Mouse (Mus musculus) CH12.LX (cell line): ENCODE data around the gene Fam160a2. TPM values are rescaled to one million over a fixed set of nuclear protein-coding genes. Genes with fewer than 3 reads are reported as not detected.

ENCODE experiments used
- DNase-seq: peaks from one replicate; pipeline ENCODE4 v3.0.0-alpha.2; 2013; ENCODE audit errors: extremely low read depth
- H3K27ac ChIP-seq: 2 replicates; pipeline ENCODE4 v1.5.1; 2012; ENCODE audit warnings: low read depth, mild to moderate bottlenecking, control low read depth, moderate library complexity; ENCODE audit not compliant: insufficient read depth
- H3K27me3 ChIP-seq: replicated peaks from 2 replicates; pipeline ENCODE3; 2012; ENCODE audit warnings: inconsistent platforms
- H3K36me3 ChIP-seq, 2 experiments: replicated peaks in 1 of 2; 2 replicates each; pipeline versions ENCODE3 to v1.6.1; 2012; ENCODE audit warnings: inconsistent platforms in 1 of 2, low read length in 1 of 2, mild to moderate bottlenecking in 1 of 2, mixed read lengths in 1 of 2, moderate library complexity in 1 of 2; ENCODE audit not compliant: control insufficient read depth in 1 of 2, insufficient read depth in 1 of 2
- H3K4me1 ChIP-seq, 2 experiments: 2 replicates each; pipeline ENCODE4 v1.6.1; 2012; ENCODE audit warnings: inconsistent platforms in 1 of 2, moderate library complexity in 1 of 2; ENCODE audit not compliant: insufficient read depth in 2 of 2, control insufficient read depth in 1 of 2
- H3K4me2 ChIP-seq: 2 replicates; pipeline ENCODE4 v1.6.1; 2012; ENCODE audit warnings: low read depth, mild to moderate bottlenecking, control low read depth; ENCODE audit not compliant: poor library complexity, insufficient read depth, severe bottlenecking
- H3K4me3 ChIP-seq, 3 experiments: fragments of 150-350 bp in 1 of 3; sonication (generic) in 1 of 3; replicated peaks in 1 of 3; 2 replicates each; pipeline versions ENCODE3 to v1.5.1; 2011 to 2012; ENCODE audit warnings: low read depth in 2 of 3, low read length in 2 of 3, mild to moderate bottlenecking in 2 of 3, moderate library complexity in 2 of 3, control low read depth in 1 of 3, improper control_type of control experiment in 1 of 3, inconsistent platforms in 1 of 3, mixed read lengths in 1 of 3; ENCODE audit not compliant: poor library complexity in 1 of 3
- H3K79me2 ChIP-seq: replicated peaks from 2 replicates; pipeline ENCODE4 v1.6.1; 2012; ENCODE audit warnings: mild to moderate bottlenecking, moderate library complexity; ENCODE audit not compliant: control insufficient read depth, poor library complexity, insufficient read depth, severe bottlenecking; ENCODE audit errors: extremely low read depth
- H3K9ac ChIP-seq: 2 replicates; pipeline ENCODE4 v1.6.1; 2012; ENCODE audit warnings: low read depth, mild to moderate bottlenecking, control low read depth, moderate library complexity; ENCODE audit not compliant: insufficient read depth
- H3K9me3 ChIP-seq: replicated peaks from 2 replicates; pipeline ENCODE3; 2012; ENCODE audit warnings: low read length, inconsistent platforms, mixed read lengths
- CHD1 ChIP-seq: IDR thresholded peaks from 2 replicates; pipeline ENCODE4 v1.6.1; 2012; ENCODE audit warnings: low read depth, low read length, improper control_type of control experiment, inconsistent platforms
- CHD2 ChIP-seq: IDR thresholded peaks from 2 replicates; pipeline ENCODE4 v1.6.1; 2011; ENCODE audit warnings: low read length, improper control_type of control experiment
- ELF1 ChIP-seq: IDR thresholded peaks from 2 replicates; pipeline ENCODE4 v1.6.1; 2014; ENCODE audit warnings: low read depth, mild to moderate bottlenecking, inconsistent platforms, low read length, improper control_type of control experiment
- GABPA ChIP-seq: IDR thresholded peaks from 2 replicates; pipeline ENCODE4 v1.6.1; 2012; ENCODE audit warnings: low read depth, low read length, improper control_type of control experiment, inconsistent platforms; ENCODE audit not compliant: insufficient replicate concordance
- JUN ChIP-seq: IDR thresholded peaks from 2 replicates; pipeline ENCODE4 v1.6.1; 2011; ENCODE audit warnings: low read depth, mild to moderate bottlenecking, low read length, improper control_type of control experiment, moderate library complexity; ENCODE audit not compliant: insufficient read depth
- JUND ChIP-seq: conservative IDR thresholded peaks from 2 replicates; pipeline ENCODE4 v1.6.1; 2011; ENCODE audit warnings: low read depth, low read length, improper control_type of control experiment
- KAT2A ChIP-seq: IDR thresholded peaks from 2 replicates; pipeline ENCODE4 v1.6.1; 2012; ENCODE audit warnings: low read length, improper control_type of control experiment, inconsistent platforms; ENCODE audit not compliant: insufficient replicate concordance
- MAX ChIP-seq: IDR thresholded peaks from 2 replicates; pipeline ENCODE4 v1.6.1; 2011; ENCODE audit warnings: low read length, improper control_type of control experiment
- MAZ ChIP-seq: IDR thresholded peaks from 2 replicates; pipeline ENCODE4 v1.6.1; 2012; ENCODE audit warnings: low read depth, mild to moderate bottlenecking, inconsistent platforms, low read length, improper control_type of control experiment, moderate library complexity
- MEF2A ChIP-seq: IDR thresholded peaks from 2 replicates; pipeline ENCODE4 v1.6.1; 2014; ENCODE audit warnings: low read depth, mild to moderate bottlenecking, inconsistent platforms, low read length, improper control_type of control experiment, borderline replicate concordance
- MYC ChIP-seq: IDR thresholded peaks from 2 replicates; pipeline ENCODE4 v1.6.1; 2011; ENCODE audit warnings: low read depth, mild to moderate bottlenecking, improper control_type of control experiment, low read length
- NRF1 ChIP-seq: IDR thresholded peaks from 2 replicates; pipeline ENCODE4 v1.6.1; 2014; ENCODE audit warnings: low read depth, mild to moderate bottlenecking, inconsistent platforms, low read length, improper control_type of control experiment, moderate library complexity
- PAX5 ChIP-seq: IDR thresholded peaks from 2 replicates; pipeline ENCODE4 v1.6.1; 2012; ENCODE audit warnings: low read length, inconsistent platforms, mixed read lengths
- POLR2A ChIP-seq: IDR thresholded peaks from 2 replicates; pipeline ENCODE4 v1.6.1; 2011; ENCODE audit warnings: low read depth, mild to moderate bottlenecking, improper control_type of control experiment, low read length
- RAD21 ChIP-seq: IDR thresholded peaks from 2 replicates; pipeline ENCODE4 v1.6.1; 2011; ENCODE audit warnings: low read depth, mild to moderate bottlenecking, low read length, improper control_type of control experiment, moderate library complexity
- RCOR1 ChIP-seq: conservative IDR thresholded peaks from 2 replicates; pipeline ENCODE4 v1.6.1; 2012; ENCODE audit warnings: low read depth, mild to moderate bottlenecking, inconsistent platforms, low read length, improper control_type of control experiment
- SIN3A ChIP-seq: IDR thresholded peaks from 2 replicates; pipeline ENCODE4 v1.6.1; 2012; ENCODE audit warnings: low read length, improper control_type of control experiment, inconsistent platforms
- TBP ChIP-seq: conservative IDR thresholded peaks from 2 replicates; pipeline ENCODE4 v1.6.1; 2011; ENCODE audit warnings: low read depth, low read length, improper control_type of control experiment
- TCF12 ChIP-seq: IDR thresholded peaks from 2 replicates; pipeline ENCODE4 v1.6.1; 2014; ENCODE audit warnings: low read depth, mild to moderate bottlenecking, inconsistent platforms, low read length, improper control_type of control experiment
- USF2 ChIP-seq: conservative IDR thresholded peaks from 2 replicates; pipeline ENCODE4 v1.6.1; 2011; ENCODE audit warnings: low read depth, low read length, improper control_type of control experiment
- ZC3H11A ChIP-seq: IDR thresholded peaks from 2 replicates; pipeline ENCODE4 v1.6.1; 2012; ENCODE audit warnings: low read depth, mild to moderate bottlenecking, inconsistent platforms, low read length, improper control_type of control experiment
- ZNF384 ChIP-seq: IDR thresholded peaks from 2 replicates; pipeline ENCODE4 v1.6.1; 2012; ENCODE audit warnings: low read depth, low read length, improper control_type of control experiment, inconsistent platforms
- dilution Hi-C: fragments of 300-500 bp; cut with MboI; formaldehyde crosslinking; loops from 2 replicates; pipeline ENCODE4 v1.14.3; 2020; ENCODE audit warnings: low sequenced_read_pairs; ENCODE audit not compliant: extremely low pct_unique_long_range_greater_than_20kb, extremely low pct_ligation_motif_present
- in situ Hi-C: fragments of 300-500 bp; cut with MboI; formaldehyde crosslinking; loops from 3 replicates; pipeline ENCODE4 v1.14.3; 2019; ENCODE audit warnings: low sequenced_read_pairs, low pct_ligation_motif_present, low pct_unique_long_range_greater_than_20kb, mixed read lengths
- polyA plus RNA-seq: library from polyadenylated mRNA; unstranded; fragments of >175 nt; gene quantifications from 2 replicates; pipeline ENCODE4 v1.2.1, GENCODE M21; 2012; ENCODE audit warnings: low read depth; ENCODE audit not compliant: insufficient read length
- total RNA-seq, 2 experiments: library from RNA; depleted of rRNA; stranded (reverse); fragments of 300-350 nt in 1 of 2; fragments of >200 nt in 1 of 2; gene quantifications; 2 replicates each; pipeline ENCODE4 v1.2.3; 2012 to 2014

Gene Fam160a2
- total and polyA plus RNA-seq, 3 experiments, result 3.1 to 7.2 (median 5.9) TPM

DNA sequence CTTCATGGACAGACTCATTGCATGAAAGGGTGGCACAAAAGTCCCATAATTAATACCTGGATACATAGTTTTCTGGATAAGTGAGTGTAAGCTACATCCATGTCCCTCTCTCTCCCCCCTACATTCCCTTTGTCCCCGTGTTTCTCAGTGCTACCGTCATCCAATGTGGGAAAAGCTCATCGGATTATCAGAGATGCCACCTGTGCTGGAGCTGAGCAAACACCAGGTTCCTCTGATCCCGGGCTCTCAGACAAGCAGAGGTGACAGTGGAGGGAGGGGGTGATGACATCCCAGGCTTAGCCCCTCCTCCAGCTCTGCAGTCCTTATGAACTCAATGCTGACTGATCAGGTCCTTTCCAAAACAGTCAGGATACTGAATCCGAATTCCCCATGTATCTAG is 24.5 kb upstream of the Fam160a2 start:
- no peak for DNase-seq
- dilution Hi-C loops (no loop called here), in situ Hi-C loops (no loop called here)
- Histone ChIP-seq H3K9ac (no peak overlapping the region), H3K4me3 (no peak overlapping the region), H3K79me2 (no peaks in the 10 kb centered on the region), H3K27me3 (peaks cover 2% of the 10 kb centered on the region)
- TF ChIP-seq MAZ (no peak), ZNF384 (no peak), RCOR1 (no peak), ZC3H11A (no peak), USF2 (no peak)
- TF ChIP-seq, all 38 proteins: peak for 0
- H3K9me3 ChIP-seq, result no peaks in the 10 kb centered on the region
- no peaks in the 10 kb centered on the region for H3K4me1 ChIP-seq
- no peaks in the 10 kb centered on the region for H3K36me3 ChIP-seq
- no peak overlapping the region for H3K27ac ChIP-seq
- H3K4me2 ChIP-seq, result no peak overlapping the region

DNA sequence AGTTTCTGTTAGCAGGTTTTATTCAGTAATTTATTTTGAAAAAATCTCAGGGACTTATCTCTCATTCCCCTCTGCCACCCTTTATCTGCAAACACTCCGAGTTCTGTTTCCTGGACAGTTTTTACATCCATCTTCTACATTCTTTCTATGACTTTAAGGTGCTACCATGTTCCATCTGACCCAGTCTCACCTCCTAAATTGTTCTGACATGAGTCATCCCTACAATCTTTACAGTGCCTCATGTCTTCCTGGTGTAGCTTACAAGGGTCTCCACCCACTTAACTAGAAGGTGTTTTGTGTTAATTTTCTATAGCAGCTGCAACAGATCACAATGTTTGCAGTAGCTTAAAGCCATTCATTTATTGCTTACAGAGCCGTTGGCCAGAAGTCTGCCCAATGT is 21.0 kb upstream of the Fam160a2 start:
- no peak for TF ChIP-seq TCF12
- no peak for TF ChIP-seq NRF1
- no peak for TF ChIP-seq ZNF384
- TF ChIP-seq MAZ, result no peak
- TF ChIP-seq MEF2A, result no peak
- TF ChIP-seq, all 38 proteins: peak for 0
- Histone ChIP-seq H3K9ac (no peak overlapping the region), H3K36me3 (no peaks in the 10 kb centered on the region), H3K27ac (no peak overlapping the region), H3K9me3 (no peaks in the 10 kb centered on the region), H3K27me3 (peaks cover 2% of the 10 kb centered on the region), H3K4me3 (no peak overlapping the region), H3K4me1 (no peaks in the 10 kb centered on the region), H3K79me2 (no peaks in the 10 kb centered on the region), H3K4me2 (no peak overlapping the region)
- no peak for DNase-seq
- dilution Hi-C loops, result no loop called here
- in situ Hi-C loops, result no loop called here

DNA sequence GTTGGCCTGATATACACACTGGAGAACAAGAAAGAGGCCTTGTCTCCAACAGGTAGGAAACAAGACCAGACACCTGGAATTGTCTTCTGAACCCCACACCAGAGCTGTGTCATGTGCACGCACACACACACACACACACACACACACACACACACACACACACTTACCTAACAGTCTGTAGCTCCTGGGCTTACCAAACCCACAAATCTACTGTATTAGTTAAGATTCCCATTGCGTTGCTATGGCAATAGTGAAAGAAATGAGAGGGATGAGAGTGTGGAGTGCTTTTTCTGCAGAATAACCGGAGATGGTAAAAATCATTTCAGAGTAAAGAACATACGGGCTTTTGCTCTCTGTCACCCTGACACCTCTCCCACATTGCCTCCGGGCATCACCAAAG is 18.3 kb upstream of the Fam160a2 start:
- Histone ChIP-seq H3K9ac (no peak overlapping the region), H3K27me3 (no peaks in the 10 kb centered on the region), H3K4me1 (no peaks in the 10 kb centered on the region), H3K36me3 (no peaks in the 10 kb centered on the region), H3K27ac (no peak overlapping the region), H3K4me2 (no peak overlapping the region), H3K9me3 (no peaks in the 10 kb centered on the region), H3K79me2 (no peaks in the 10 kb centered on the region), H3K4me3 (no peak overlapping the region)
- DNase-seq, result no peak
- in situ Hi-C loops, result no loop called here
- no peak for TF ChIP-seq MYC
- no peak for TF ChIP-seq KAT2A
- no peak for TF ChIP-seq TBP
- no peak for TF ChIP-seq SIN3A
- no peak for TF ChIP-seq MAX
- TF ChIP-seq GABPA, result no peak
- no peak for TF ChIP-seq RAD21
- TF ChIP-seq MEF2A, result no peak
- no peak for TF ChIP-seq CHD1
- no peak for TF ChIP-seq POLR2A
- TF ChIP-seq JUN, result no peak
- no peak for TF ChIP-seq PAX5
- no peak for TF ChIP-seq NRF1
- no peak for TF ChIP-seq RCOR1
- TF ChIP-seq ELF1, result no peak
- TF ChIP-seq CHD2, result no peak
- TF ChIP-seq TCF12, result no peak
- TF ChIP-seq ZNF384, result no peak
- no peak for TF ChIP-seq ZC3H11A
- TF ChIP-seq JUND, result no peak
- dilution Hi-C loops, result no loop called here
